Mouse (Mus musculus): ENCODE data around the gene Ndufc2.
A peak's percentile ranks its signal among the peaks of the same experiment; 100 is the strongest.

The Ndufc2 gene

GRCm38 (mm10) chr7:97387561-97388147 lies 12.1 kb upstream of the Ndufc2 start:
- DNase-seq (ENCODE audit: low spot score), result no peak

- DNase-seq (ENCODE audit: low spot score), result no peak
These were observed 11.3 kb upstream of the Ndufc2 start for GRCm38 (mm10) chr7:97388541-97388940.

- DNase-seq (ENCODE audit: low spot score), result peak; percentile 23
These were observed 8.3 kb upstream of the Ndufc2 start for GRCm38 (mm10) chr7:97391293-97392078.

DNA sequence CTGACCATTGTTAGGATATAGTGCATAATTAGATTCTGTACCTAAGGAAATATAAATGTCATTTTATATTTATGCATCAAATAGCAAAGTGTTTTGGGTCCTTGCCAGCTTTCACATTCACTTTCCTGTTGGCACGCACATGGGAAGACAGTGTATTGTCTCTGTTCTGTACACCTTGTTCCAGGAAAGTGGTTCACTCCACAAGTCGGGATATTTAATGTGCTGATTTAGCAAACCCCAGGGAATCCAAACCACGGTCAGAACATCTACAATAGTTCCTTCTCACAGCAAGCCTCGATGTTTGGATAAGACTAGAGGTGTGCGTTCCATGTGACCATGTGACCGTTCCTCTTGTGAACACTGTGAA lies 7.7 kb upstream of the Ndufc2 start:
- no peak for DNase-seq (ENCODE audit: low spot score)

DNA sequence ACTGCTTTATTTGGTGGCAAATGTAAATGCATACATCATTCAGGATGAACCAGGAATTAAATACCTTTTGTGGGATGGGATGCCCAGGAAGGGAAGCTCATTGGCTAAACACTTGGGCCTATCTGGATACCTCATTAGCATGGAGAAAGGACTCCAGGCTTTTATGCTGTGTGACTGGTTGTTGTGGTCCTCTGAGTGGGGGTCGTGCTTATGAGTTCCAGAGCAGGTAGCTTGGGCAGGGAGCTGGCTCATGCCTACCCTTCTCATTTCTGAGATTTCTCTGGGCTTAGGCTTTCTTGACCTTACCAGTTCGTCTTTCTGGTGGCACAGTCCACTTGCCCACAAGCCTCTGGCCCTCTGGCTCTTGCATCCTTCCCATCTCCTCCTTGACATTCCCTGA lies 5.4 kb upstream of the Ndufc2 start:
- DNase-seq (ENCODE audit: low spot score), result no peak

DNA sequence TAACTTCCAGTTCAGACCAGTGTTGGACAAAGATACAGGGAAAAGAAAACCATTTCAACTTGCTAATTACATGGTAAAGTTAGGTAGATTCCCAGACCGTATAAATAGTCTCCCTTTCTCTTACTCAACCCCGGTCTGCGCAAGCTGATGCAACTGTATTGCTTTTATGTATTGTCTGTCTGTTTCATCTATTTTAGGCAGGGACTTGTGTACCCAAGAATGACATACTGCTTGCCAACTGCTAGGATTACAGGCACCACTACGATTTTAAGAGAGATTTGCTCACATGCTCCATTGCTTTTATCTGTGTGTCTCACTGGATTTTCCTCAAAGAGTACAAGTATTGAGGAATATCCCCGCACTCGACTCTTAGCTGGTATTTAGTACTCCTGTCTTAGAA lies 860 bp upstream of the Ndufc2 start:
- no peak for DNase-seq (ENCODE audit: low spot score)

DNA sequence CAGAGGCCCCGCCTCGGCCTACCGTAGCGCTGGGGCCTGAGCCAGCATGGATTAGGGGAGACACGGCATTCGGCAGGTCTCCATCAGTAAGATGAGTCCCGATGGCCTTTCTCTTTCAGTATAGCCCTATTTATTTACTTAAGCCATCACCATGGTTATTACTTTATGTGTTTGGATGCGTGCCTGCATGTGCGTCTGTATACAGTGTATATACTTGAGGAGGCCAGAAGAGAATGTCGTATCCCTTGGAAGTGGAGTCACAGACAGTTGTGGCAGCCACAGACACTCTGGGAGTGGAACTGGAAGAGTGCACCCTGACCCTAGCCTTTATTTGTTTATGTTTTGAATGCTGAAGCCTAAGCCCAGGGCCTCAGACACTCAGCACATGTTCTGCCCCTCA lies 7.3 kb downstream of the Ndufc2 start:
- no peak for DNase-seq (ENCODE audit: low spot score)

DNA sequence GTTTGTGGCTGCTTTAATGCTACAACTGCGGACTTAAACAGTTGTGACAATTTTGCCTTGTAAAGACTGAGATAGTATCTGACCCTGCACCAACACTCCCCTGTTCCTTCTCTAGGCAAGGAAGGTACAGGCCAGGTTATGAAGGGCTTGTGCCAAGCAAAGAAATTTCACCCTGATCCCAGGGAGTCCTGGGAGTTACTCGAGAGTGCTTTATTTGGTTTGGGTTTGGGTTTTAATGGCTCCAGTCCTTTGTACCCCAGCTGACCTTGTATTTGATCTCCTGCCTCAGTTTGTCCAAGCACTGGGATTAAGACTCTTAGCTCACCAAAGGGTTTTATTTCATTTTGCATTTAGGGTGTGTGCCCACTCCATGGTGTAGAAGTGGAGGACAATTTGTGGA lies 11.3 kb downstream of the Ndufc2 start:
- DNase-seq (ENCODE audit: low spot score), result no peak

- no peak for DNase-seq (ENCODE audit: low spot score)
These were observed 11.8 kb downstream of the Ndufc2 start for GRCm38 (mm10) chr7:97411575-97411974.

DNA sequence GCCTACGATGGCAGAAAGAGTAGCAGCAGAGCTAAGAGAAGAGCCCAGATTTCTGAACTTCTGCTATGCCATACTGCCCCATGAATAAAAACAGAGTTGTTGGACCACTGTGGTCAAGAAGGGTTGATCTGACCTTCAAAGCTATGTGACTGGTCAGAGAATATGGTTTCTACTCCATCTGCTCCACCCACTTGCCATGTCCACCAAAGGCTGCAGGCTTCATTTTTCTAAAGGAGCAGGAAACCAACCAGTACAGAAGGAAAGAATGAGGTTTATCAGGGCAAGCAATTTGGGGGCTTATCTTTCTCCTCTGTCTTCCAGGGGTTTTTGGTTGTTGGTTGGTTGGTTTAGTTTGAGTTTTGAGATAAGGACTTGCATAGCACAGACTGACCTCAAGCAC lies 14.2 kb downstream of the Ndufc2 start:
- no peak for DNase-seq (ENCODE audit: low spot score)

- DNase-seq (ENCODE audit: low spot score), result no peak
These were observed 14.6 kb downstream of the Ndufc2 start for GRCm38 (mm10) chr7:97414426-97414825.

DNA sequence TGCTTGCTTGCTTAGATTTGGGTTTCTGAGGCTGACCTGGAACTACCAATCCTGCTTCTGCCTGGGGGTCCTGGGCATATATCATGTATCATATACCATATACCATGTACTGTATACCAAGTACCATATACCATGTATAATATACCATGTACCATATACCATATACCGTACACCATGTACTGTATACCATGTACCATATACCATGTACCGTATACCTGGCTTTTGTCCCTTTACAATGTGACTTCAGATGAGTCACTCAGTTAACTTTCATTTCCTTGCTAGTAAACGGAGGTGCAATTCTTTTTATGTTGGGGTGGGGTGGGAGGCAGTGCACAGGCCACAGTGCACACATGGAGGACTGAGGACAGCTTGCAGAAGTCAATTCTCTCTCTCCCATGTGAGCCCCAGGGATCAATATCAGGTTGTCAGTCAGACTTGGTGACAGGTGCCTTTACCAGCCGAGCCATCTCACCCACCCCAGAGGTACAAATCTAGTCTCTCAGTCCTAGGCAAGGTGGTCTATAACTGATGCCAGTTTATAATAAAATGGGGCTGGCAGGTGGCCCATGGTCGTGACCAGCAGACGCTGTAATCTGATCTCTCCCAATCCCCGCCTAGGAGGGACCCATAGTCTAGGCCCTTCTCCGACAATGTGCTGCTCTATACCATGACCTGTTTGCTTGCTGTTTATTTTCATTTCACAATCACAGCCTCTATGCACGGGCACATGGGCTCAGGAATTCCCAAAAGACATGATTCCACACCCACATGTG lies 15.3 kb downstream of the Ndufc2 start:
- no peak for DNase-seq (ENCODE audit: low spot score)

DNA sequence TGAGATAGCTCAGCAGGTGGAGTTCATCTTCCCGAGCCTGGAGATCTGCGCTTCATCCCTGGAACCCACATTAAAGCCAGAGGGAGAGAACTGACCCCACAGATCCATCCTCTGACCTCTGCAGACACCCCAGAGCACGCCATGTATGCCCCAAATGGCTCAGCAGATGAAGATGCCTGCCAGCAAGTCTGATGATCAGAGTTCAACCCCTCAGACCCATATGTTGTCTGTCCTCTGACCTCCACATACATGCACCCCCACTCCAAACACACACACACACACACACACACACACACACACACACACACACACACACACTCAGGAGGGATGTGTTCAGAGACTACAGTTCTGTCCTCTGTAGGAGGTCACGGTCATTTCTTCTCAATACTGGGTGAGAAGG lies 16.7 kb downstream of the Ndufc2 start:
- no peak for DNase-seq (ENCODE audit: low spot score)

DNA sequence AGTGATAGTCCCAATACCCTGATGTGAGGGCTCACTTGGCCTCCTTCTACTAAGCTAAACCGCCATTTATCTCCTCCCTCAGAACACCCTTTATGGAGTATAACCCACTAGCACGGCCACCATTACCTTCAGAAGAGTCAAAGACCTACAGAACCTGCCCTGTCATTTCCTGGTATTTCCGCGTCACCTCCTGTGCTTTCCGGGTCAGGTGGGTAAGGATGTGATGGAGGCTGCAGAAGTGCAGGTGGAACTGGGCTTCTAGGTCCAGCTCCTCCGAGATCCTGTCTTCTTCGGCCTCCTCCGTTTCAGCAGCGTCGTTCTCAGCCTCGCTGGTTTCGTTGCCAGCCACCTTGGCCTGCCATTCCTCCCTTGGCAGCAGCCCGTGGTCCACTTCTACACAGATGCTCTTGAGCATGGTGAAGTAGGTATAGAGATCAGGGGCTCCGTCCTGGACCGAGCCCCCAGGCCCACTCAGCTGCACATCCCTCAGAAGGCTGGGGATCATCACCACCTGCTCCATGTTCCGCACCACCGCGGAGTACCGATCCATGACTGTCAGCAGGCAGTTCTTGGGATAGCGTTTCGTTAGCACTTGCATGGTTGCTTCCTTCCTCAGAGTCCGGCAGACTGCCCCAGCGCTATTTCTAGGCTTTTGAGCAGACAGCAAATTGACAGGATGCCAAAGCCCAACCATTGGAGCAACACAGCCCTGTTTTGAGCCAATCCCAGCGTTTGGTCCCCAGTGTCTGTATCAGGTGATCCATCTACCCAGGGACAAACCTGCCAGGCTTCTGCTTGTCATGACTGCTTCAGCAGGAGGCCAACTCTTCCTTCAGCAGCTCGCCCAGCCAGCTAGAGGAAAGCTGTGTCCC lies 17.3 kb downstream of the Ndufc2 start, which contains the start of gene Thrsp:
Gene Thrsp, minus strand, starts transcription at position 825 of the 872 bp plus-strand sequence.
- DNase-seq (ENCODE audit: low spot score), result peak; percentile 73

DNA sequence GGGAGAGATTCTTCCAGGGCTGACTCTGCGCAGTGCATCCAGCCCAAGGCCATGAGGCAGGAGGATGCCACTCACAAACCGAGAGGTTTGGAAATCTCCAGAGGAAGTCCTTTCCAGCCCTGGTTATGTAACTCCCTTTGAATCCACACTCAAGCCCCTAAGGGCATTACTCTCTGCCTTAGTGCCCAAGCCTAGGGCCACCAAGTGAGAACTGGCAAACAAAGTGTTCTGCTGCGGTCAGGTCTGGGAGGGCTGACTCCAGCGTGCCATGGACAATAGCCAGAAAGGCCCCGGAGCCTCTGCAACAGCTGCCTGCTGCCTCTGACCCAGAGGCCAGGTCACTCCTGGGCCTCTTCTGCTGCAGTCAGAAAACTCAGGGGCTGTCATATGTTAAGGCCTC lies 18.9 kb downstream of the Ndufc2 start:
- peak; percentile 23 for DNase-seq (ENCODE audit: low spot score)

DNA sequence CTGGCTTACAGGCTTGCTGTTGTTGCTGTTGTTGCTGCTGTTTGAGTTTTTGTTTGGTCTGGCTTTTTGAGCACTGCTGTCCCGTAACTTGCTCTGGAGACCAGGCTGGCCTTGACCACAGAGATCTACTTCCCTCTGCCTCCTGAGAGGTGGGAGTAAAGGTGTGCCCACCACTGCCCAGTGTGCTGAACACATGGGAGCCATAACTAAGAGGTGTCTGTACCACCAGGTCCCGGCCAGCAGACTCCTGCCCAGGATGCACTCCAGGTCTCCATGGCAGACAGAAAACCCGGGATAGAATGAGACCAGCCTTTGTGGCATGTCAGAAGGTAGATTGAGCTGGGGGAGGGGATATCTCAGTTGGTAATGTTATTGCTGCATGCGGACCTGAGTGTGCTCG lies 19.4 kb downstream of the Ndufc2 start:
- no peak for DNase-seq (ENCODE audit: low spot score)

GRCm38 (mm10) chr7:97420406-97420805 lies 20.6 kb downstream of the Ndufc2 start:
- no peak for DNase-seq (ENCODE audit: low spot score)

DNA sequence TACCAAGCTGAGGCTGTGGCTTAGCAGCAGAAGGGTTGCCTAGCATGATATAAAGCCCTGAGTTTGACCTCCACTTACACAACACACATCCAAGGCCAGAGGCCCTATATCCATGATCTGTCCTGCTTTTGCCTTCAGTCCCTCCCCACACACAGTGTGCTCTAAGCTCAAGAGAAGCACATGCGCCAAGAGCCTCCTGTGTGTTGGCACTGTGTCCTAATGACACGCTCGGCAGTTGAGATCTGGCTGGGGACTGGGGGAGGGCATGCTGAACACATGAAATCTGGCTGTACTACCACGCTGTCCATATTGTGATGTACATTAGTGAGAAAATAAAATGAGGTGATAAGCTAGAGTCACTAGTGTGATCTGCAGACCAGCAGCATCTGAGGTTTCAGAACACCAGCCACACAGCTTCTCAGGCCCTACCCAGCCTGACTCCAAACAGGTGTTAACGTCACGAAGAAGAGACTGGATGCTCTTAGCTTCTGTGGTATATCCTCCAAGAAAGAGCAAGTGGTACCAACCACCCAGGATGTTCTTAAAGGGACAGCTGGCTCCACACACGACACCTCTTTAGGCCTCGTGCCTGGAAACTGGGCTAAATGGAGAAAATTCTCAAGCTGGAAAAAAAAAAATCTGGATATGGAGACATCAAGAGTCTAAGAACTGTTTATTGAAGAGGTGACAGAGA lies 21.3 kb downstream of the Ndufc2 start:
- DNase-seq (ENCODE audit: low spot score), result no peak

DNA sequence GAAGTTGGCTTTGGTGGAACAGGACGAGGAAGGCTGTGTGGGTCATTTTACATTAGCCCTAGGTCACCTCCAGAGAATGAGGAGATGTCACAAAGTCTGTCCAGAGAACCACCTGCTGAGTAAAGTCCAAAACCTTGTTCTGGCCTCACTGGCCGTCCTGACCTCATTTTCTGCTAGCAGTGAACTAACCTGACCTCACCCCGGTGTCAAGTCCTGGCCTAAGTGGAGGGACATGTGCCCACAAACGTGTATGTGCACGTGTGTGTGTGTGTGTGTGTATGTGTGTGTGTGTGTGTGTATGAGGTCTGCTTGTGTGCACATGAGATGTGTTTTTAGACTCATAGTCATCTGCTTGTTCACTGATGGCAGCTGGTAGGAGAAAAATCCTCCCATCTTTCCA lies 24.0 kb downstream of the Ndufc2 start:
- DNase-seq (ENCODE audit: low spot score), result no peak

DNA sequence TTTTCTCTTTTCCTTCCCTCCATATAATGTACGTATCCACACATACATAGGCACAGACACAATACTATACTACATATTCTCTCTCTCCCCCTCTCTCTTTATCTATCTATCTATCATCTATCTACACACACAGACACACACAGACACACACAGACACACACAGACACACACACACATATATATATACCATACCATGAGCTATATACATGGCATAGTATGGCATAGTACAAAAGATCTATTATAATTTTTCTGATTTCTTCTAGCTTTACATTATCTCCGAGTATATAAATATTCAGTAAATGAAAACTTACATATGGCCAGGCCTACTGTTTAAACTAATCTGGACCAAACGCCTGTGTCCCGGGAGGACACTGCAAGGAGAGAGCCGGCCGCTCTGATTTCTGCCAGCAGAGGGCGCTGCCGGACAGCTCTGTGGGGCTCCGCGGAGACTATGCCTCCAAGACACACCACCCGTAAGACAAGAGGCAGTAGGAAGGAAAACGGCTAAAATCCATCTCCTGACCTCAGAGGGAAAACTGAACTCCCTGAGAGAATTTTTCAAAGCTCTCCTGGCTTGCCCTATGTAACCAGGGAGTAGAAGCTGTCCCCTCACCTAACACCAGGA lies 24.9 kb downstream of the Ndufc2 start:
- DNase-seq (ENCODE audit: low spot score), result peak; percentile 87

GRCm38 (mm10) chr7:97426566-97426965 lies 26.8 kb downstream of the Ndufc2 start:
- DNase-seq (ENCODE audit: low spot score), result peak; percentile 50
